Mouse (Mus musculus): ENCODE results near the gene Pdk1.

Pdk1 gene

GRCm38 (mm10) chr2:71938716-71939393 is 65.8 kb downstream of the Pdk1 start:
- no peak for DNase-seq (ENCODE audit: low spot score in 2 of 2)

GRCm38 (mm10) chr2:71941005-71941720 is 68.1 kb downstream of the Pdk1 start:
- no peak for DNase-seq (ENCODE audit: low spot score in 2 of 2)

GRCm38 (mm10) chr2:71941721-71942087 is 68.7 kb downstream of the Pdk1 start:
- no peak for DNase-seq (ENCODE audit: low spot score in 2 of 2)

DNA sequence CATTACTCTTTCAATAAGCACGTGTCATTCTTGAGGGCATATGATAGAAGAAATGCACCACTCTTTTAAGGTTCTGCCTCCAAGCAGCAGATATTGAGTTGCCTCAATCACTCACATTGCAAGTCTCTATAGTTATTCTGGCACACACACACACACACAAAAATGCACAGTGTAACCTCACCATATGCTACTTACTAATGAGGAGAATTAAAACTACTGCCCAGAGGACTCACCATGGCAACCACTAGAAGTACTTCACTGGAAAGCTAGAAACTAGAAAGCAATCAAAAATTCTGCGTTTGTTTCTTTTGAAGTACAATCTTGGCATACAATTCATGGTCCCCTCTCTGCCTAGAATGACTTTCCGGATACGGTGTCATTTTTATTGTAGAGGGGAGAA is 78.2 kb downstream of the Pdk1 start:
- DNase-seq (ENCODE audit: low spot score in 2 of 2), result no peak

All from cerebellum, postnatal 4 days (tissue).